Mouse (Mus musculus): Measurements from ENCODE around the gene Adamtsl2. TPM values are rescaled to one million over a fixed set of nuclear protein-coding genes. Genes with fewer than 3 reads are reported as not detected.

Adamtsl2 gene
- total RNA-seq, 2 experiments from 2014 or later: 24.7 to 30.6 TPM

- DNase-seq (ENCODE audit: extremely low spot score in 1 of 2, low spot score in 2 of 2): peak; percentile 92 to 93
- intact Hi-C loops (cut with DNase I): no loop called here
These were observed 8.0 kb upstream of the Adamtsl2 start for GRCm38 (mm10) chr2:27071137-27071536.

- DNase-seq (ENCODE audit: extremely low spot score in 1 of 2, low spot score in 2 of 2): no peak
- intact Hi-C loops (cut with DNase I): no loop called here
These were observed 7.2 kb upstream of the Adamtsl2 start, which contains the start of gene Mymk for GRCm38 (mm10) chr2:27071978-27072377. Mymk (minus strand) TSS chr2:27072179.

GRCm38 (mm10) chr2:27073407-27073806 is 5.8 kb upstream of the Adamtsl2 start:
- no peak for DNase-seq (ENCODE audit: extremely low spot score in 1 of 2, low spot score in 2 of 2)
- intact Hi-C loops (cut with DNase I): no loop called here

- intact Hi-C loops (cut with DNase I): no loop called here
- DNase-seq (ENCODE audit: extremely low spot score in 1 of 2, low spot score in 2 of 2): no peak
These were observed 4.4 kb upstream of the Adamtsl2 start for GRCm38 (mm10) chr2:27074804-27075203.

GRCm38 (mm10) chr2:27075485-27075884 is 3.7 kb upstream of the Adamtsl2 start:
- peak in 1 of 2 experiments; percentile 66 for DNase-seq (ENCODE audit: extremely low spot score in 1 of 2, low spot score in 2 of 2)

GRCm38 (mm10) chr2:27077655-27078244 is 1.4 kb upstream of the Adamtsl2 start:
- intact Hi-C loops (cut with DNase I): no loop called here

More at GRCm38 (mm10) chr2:27075485-27075884, 3.7 kb upstream of the Adamtsl2 start:
- intact Hi-C loops (cut with DNase I): no loop called here

GRCm38 (mm10) chr2:27078312-27078711 is 867 bp upstream of the Adamtsl2 start:
- intact Hi-C loops (cut with DNase I): no loop called here
- no peak for DNase-seq (ENCODE audit: extremely low spot score in 1 of 2, low spot score in 2 of 2)

More at GRCm38 (mm10) chr2:27077655-27078244, 1.4 kb upstream of the Adamtsl2 start:
- no peak for DNase-seq (ENCODE audit: extremely low spot score in 1 of 2, low spot score in 2 of 2)

- DNase-seq (ENCODE audit: extremely low spot score in 1 of 2, low spot score in 2 of 2): peak in 1 of 2 experiments; percentile 72
- intact Hi-C loops (cut with DNase I): no loop called here
These were observed 470 bp downstream of the Adamtsl2 start for GRCm38 (mm10) chr2:27079649-27080048.

- intact Hi-C loops (cut with DNase I): no loop called here
- no peak for DNase-seq (ENCODE audit: extremely low spot score in 1 of 2, low spot score in 2 of 2)
These were observed 4.7 kb downstream of the Adamtsl2 start for GRCm38 (mm10) chr2:27083761-27084475.

- DNase-seq (ENCODE audit: extremely low spot score in 1 of 2, low spot score in 2 of 2): no peak
- intact Hi-C loops (cut with DNase I): no loop called here
These were observed 5.8 kb downstream of the Adamtsl2 start for GRCm38 (mm10) chr2:27084963-27085362.

- DNase-seq (ENCODE audit: extremely low spot score in 1 of 2, low spot score in 2 of 2): no peak
- intact Hi-C loops (cut with DNase I): no loop called here
These were observed 6.6 kb downstream of the Adamtsl2 start for GRCm38 (mm10) chr2:27085801-27086200.

- intact Hi-C loops (cut with DNase I): no loop called here
- DNase-seq (ENCODE audit: extremely low spot score in 1 of 2, low spot score in 2 of 2): no peak
These were observed 7.4 kb downstream of the Adamtsl2 start for GRCm38 (mm10) chr2:27086483-27087010.

GRCm38 (mm10) chr2:27087581-27087980 is 8.4 kb downstream of the Adamtsl2 start:
- intact Hi-C loops (cut with DNase I): no loop called here
- no peak for DNase-seq (ENCODE audit: extremely low spot score in 1 of 2, low spot score in 2 of 2)

GRCm38 (mm10) chr2:27088071-27088644 is 9.0 kb downstream of the Adamtsl2 start:
- DNase-seq (ENCODE audit: extremely low spot score in 1 of 2, low spot score in 2 of 2): peak in 1 of 2 experiments; percentile 83
- intact Hi-C loops (cut with DNase I): no loop called here

GRCm38 (mm10) chr2:27088700-27089099 is 9.5 kb downstream of the Adamtsl2 start:
- intact Hi-C loops (cut with DNase I): no loop called here
- no peak for DNase-seq (ENCODE audit: extremely low spot score in 1 of 2, low spot score in 2 of 2)

GRCm38 (mm10) chr2:27089238-27089637 is 10.1 kb downstream of the Adamtsl2 start:
- intact Hi-C loops (cut with DNase I): no loop called here
- DNase-seq (ENCODE audit: extremely low spot score in 1 of 2, low spot score in 2 of 2): no peak

GRCm38 (mm10) chr2:27095178-27095577 is 16.0 kb downstream of the Adamtsl2 start:
- no peak for DNase-seq (ENCODE audit: extremely low spot score in 1 of 2, low spot score in 2 of 2)
- intact Hi-C loops (cut with DNase I): no loop called here

GRCm38 (mm10) chr2:27096341-27096981 is 17.3 kb downstream of the Adamtsl2 start:
- intact Hi-C loops (cut with DNase I): no loop called here
- peak; percentile 40 to 74 for DNase-seq (ENCODE audit: extremely low spot score in 1 of 2, low spot score in 2 of 2)

- intact Hi-C loops (cut with DNase I): no loop called here
- no peak for DNase-seq (ENCODE audit: extremely low spot score in 1 of 2, low spot score in 2 of 2)
These were observed 18.1 kb downstream of the Adamtsl2 start for GRCm38 (mm10) chr2:27097241-27097656.
